Mouse (Mus musculus): ENCODE data around the gene Ppp2r1b. TPM values are rescaled to one million over a fixed set of nuclear protein-coding genes. Genes with fewer than 3 reads are reported as not detected.

Ppp2r1b gene
- 54.3 and 58.9 TPM in 2 replicates for polyA plus RNA-seq (2015; fragmentation: Nextera tagmentation; extraction: Ambion mirVana)

GRCm38 (mm10) chr9:50845081-50845480, at the start of gene Ppp2r1b:
Gene Ppp2r1b, plus strand, starts transcription at chr9:50845301.
- H3K9ac ChIP-seq, result no peak within 1 kb of the TSS
- H3K27me3 ChIP-seq, result no peaks in the 10 kb centered on the region
- no peak for ATAC-seq (ENCODE audit: insufficient number of reproducible peaks, low FRiP score, low TSS enrichment, low read depth)
- peaks cover 9% of the 10 kb centered on the region; the same call in 1 of the 2 replicates for H3K36me3 ChIP-seq
- 85% methylated on average over 3 of the region's 3 CpGs for WGBS
- no peak within 1 kb of the TSS for H3K27ac ChIP-seq (replicated peaks)
- no peak within 1 kb of the TSS for H3K4me2 ChIP-seq (replicated peaks)
- no peak within 1 kb of the TSS for H3K4me3 ChIP-seq (replicated peaks)
- no peaks in the 10 kb centered on the region for H3K9me3 ChIP-seq (replicated peaks)
- H3K4me1 ChIP-seq, result peaks cover 8% of the 10 kb centered on the region

GRCm38 (mm10) chr9:50796776-50797175, 48.3 kb upstream of the Ppp2r1b start:
- Histone ChIP-seq H3K36me3 (peaks cover 46% of the 10 kb centered on the region), H3K4me1 (no peaks in the 10 kb centered on the region)
- WGBS, result 89% methylated on average over 8 of the region's 8 CpGs

GRCm38 (mm10) chr9:50797641-50798040, 47.5 kb upstream of the Ppp2r1b start:
- WGBS, result 93% methylated on average over 7 of the region's 7 CpGs
- Histone ChIP-seq H3K9ac (no peak overlapping the region), H3K4me1 (no peaks in the 10 kb centered on the region), H3K27me3 (no peaks in the 10 kb centered on the region), H3K4me3 (replicated peaks) (no peak overlapping the region), H3K36me3 (peaks cover 45% of the 10 kb centered on the region), H3K4me2 (replicated peaks) (no peak overlapping the region), H3K27ac (replicated peaks) (no peak overlapping the region), H3K9me3 (replicated peaks) (no peaks in the 10 kb centered on the region)
- ATAC-seq (ENCODE audit: insufficient number of reproducible peaks, low FRiP score, low TSS enrichment, low read depth), result no peak

More at GRCm38 (mm10) chr9:50796776-50797175, 48.3 kb upstream of the Ppp2r1b start:
- H3K4me2 ChIP-seq (replicated peaks), result no peak overlapping the region
- no peak for ATAC-seq (ENCODE audit: insufficient number of reproducible peaks, low FRiP score, low TSS enrichment, low read depth)
- H3K4me3 ChIP-seq (replicated peaks), result no peak overlapping the region
- no peaks in the 10 kb centered on the region for H3K27me3 ChIP-seq
- no peak overlapping the region for H3K9ac ChIP-seq
- no peak overlapping the region for H3K27ac ChIP-seq (replicated peaks)
- no peaks in the 10 kb centered on the region for H3K9me3 ChIP-seq (replicated peaks)

- WGBS, result 78% methylated on average over 5 of the region's 5 CpGs
- H3K4me3 ChIP-seq (replicated peaks), result no peak overlapping the region
- no peaks in the 10 kb centered on the region for H3K4me1 ChIP-seq
- ATAC-seq (ENCODE audit: insufficient number of reproducible peaks, low FRiP score, low TSS enrichment, low read depth), result no peak
- H3K27me3 ChIP-seq, result no peaks in the 10 kb centered on the region
- H3K27ac ChIP-seq (replicated peaks), result no peak overlapping the region
- H3K9ac ChIP-seq, result no peak overlapping the region
- no peaks in the 10 kb centered on the region for H3K9me3 ChIP-seq (replicated peaks)
- H3K4me2 ChIP-seq (replicated peaks), result no peak overlapping the region
- peaks cover 49% of the 10 kb centered on the region for H3K36me3 ChIP-seq
These were observed 46.7 kb upstream of the Ppp2r1b start for GRCm38 (mm10) chr9:50798368-50798767.

GRCm38 (mm10) chr9:50800985-50801384, 44.1 kb upstream of the Ppp2r1b start:
- Histone ChIP-seq H3K27ac (replicated peaks) (no peak overlapping the region), H3K9me3 (replicated peaks) (no peaks in the 10 kb centered on the region), H3K36me3 (peaks cover 50% of the 10 kb centered on the region), H3K4me1 (no peaks in the 10 kb centered on the region), H3K9ac (no peak overlapping the region), H3K27me3 (no peaks in the 10 kb centered on the region), H3K4me2 (replicated peaks) (no peak overlapping the region), H3K4me3 (replicated peaks) (no peak overlapping the region)
- WGBS, result 59% methylated on average over 2 of the region's 2 CpGs
- ATAC-seq (ENCODE audit: insufficient number of reproducible peaks, low FRiP score, low TSS enrichment, low read depth), result no peak

- Histone ChIP-seq H3K4me1 (no peaks in the 10 kb centered on the region), H3K9ac (no peak overlapping the region), H3K4me2 (replicated peaks) (no peak overlapping the region), H3K27me3 (no peaks in the 10 kb centered on the region), H3K36me3 (peaks cover 60% of the 10 kb centered on the region), H3K9me3 (replicated peaks) (no peaks in the 10 kb centered on the region), H3K27ac (replicated peaks) (no peak overlapping the region), H3K4me3 (replicated peaks) (no peak overlapping the region)
- 88% methylated on average over 7 of the region's 7 CpGs for WGBS
- ATAC-seq (ENCODE audit: insufficient number of reproducible peaks, low FRiP score, low TSS enrichment, low read depth), result no peak
These were observed 41.9 kb upstream of the Ppp2r1b start for GRCm38 (mm10) chr9:50803055-50803671.

GRCm38 (mm10) chr9:50808471-50808870, 36.6 kb upstream of the Ppp2r1b start:
- Histone ChIP-seq H3K9me3 (replicated peaks) (no peaks in the 10 kb centered on the region), H3K27me3 (no peaks in the 10 kb centered on the region), H3K36me3 (peaks cover 72% of the 10 kb centered on the region), H3K4me3 (replicated peaks) (no peak overlapping the region), H3K4me1 (no peaks in the 10 kb centered on the region), H3K9ac (no peak overlapping the region), H3K4me2 (replicated peaks) (no peak overlapping the region), H3K27ac (replicated peaks) (no peak overlapping the region)
- WGBS, result 91% methylated on average over 6 of the region's 6 CpGs
- no peak for ATAC-seq (ENCODE audit: insufficient number of reproducible peaks, low FRiP score, low TSS enrichment, low read depth)

GRCm38 (mm10) chr9:50809146-50809545, 36.0 kb upstream of the Ppp2r1b start:
- Histone ChIP-seq H3K27ac (replicated peaks) (no peak overlapping the region), H3K4me2 (replicated peaks) (no peak overlapping the region), H3K4me3 (replicated peaks) (no peak overlapping the region), H3K9ac (no peak overlapping the region), H3K36me3 (peaks cover 72% of the 10 kb centered on the region), H3K9me3 (replicated peaks) (no peaks in the 10 kb centered on the region), H3K27me3 (no peaks in the 10 kb centered on the region), H3K4me1 (no peaks in the 10 kb centered on the region)
- no peak for ATAC-seq (ENCODE audit: insufficient number of reproducible peaks, low FRiP score, low TSS enrichment, low read depth)
- WGBS, result 85% methylated on average over 13 of the region's 13 CpGs

- H3K9ac ChIP-seq, result no peak overlapping the region
- WGBS, result 95% methylated on average over 7 of the region's 7 CpGs
- H3K27ac ChIP-seq (replicated peaks), result no peak overlapping the region
- no peak for ATAC-seq (ENCODE audit: insufficient number of reproducible peaks, low FRiP score, low TSS enrichment, low read depth)
- H3K36me3 ChIP-seq, result peaks cover 64% of the 10 kb centered on the region
- H3K4me3 ChIP-seq (replicated peaks), result no peak overlapping the region
- H3K4me1 ChIP-seq, result no peaks in the 10 kb centered on the region
- H3K4me2 ChIP-seq (replicated peaks), result no peak overlapping the region
- no peaks in the 10 kb centered on the region for H3K27me3 ChIP-seq
- H3K9me3 ChIP-seq (replicated peaks), result no peaks in the 10 kb centered on the region
These were observed 33.9 kb upstream of the Ppp2r1b start for GRCm38 (mm10) chr9:50811187-50811586.

- Histone ChIP-seq H3K27ac (replicated peaks) (no peak overlapping the region), H3K4me2 (replicated peaks) (no peak overlapping the region), H3K9me3 (replicated peaks) (no peaks in the 10 kb centered on the region), H3K4me1 (no peaks in the 10 kb centered on the region), H3K27me3 (no peaks in the 10 kb centered on the region), H3K4me3 (replicated peaks) (no peak overlapping the region), H3K36me3 (peaks cover 66% of the 10 kb centered on the region), H3K9ac (no peak overlapping the region)
- 86% methylated on average over 2 of the region's 2 CpGs for WGBS
- no peak for ATAC-seq (ENCODE audit: insufficient number of reproducible peaks, low FRiP score, low TSS enrichment, low read depth)
These were observed 33.4 kb upstream of the Ppp2r1b start for GRCm38 (mm10) chr9:50811746-50812145.

GRCm38 (mm10) chr9:50813796-50814195, 31.3 kb upstream of the Ppp2r1b start:
- no peak overlapping the region for H3K4me2 ChIP-seq (replicated peaks)
- no peaks in the 10 kb centered on the region for H3K9me3 ChIP-seq (replicated peaks)
- H3K27me3 ChIP-seq, result no peaks in the 10 kb centered on the region
- H3K9ac ChIP-seq, result no peak overlapping the region
- peaks cover 64% of the 10 kb centered on the region for H3K36me3 ChIP-seq
- 89% methylated on average over 5 of the region's 5 CpGs for WGBS
- H3K4me1 ChIP-seq, result no peaks in the 10 kb centered on the region
- no peak for ATAC-seq (ENCODE audit: insufficient number of reproducible peaks, low FRiP score, low TSS enrichment, low read depth)
- H3K27ac ChIP-seq (replicated peaks), result no peak overlapping the region
- H3K4me3 ChIP-seq (replicated peaks), result no peak overlapping the region

GRCm38 (mm10) chr9:50815666-50816065, 29.4 kb upstream of the Ppp2r1b start:
- ATAC-seq (ENCODE audit: insufficient number of reproducible peaks, low FRiP score, low TSS enrichment, low read depth), result no peak
- Histone ChIP-seq H3K27ac (replicated peaks) (no peak overlapping the region), H3K36me3 (peaks cover 52% of the 10 kb centered on the region)

More at GRCm38 (mm10) chr9:50815666-50816065, 29.4 kb upstream of the Ppp2r1b start:
- H3K9me3 ChIP-seq (replicated peaks), result no peaks in the 10 kb centered on the region
- 94% methylated on average over 4 of the region's 4 CpGs for WGBS
- H3K9ac ChIP-seq, result no peak overlapping the region
- no peak overlapping the region for H3K4me3 ChIP-seq (replicated peaks)
- no peaks in the 10 kb centered on the region for H3K4me1 ChIP-seq
- H3K4me2 ChIP-seq (replicated peaks), result no peak overlapping the region
- no peaks in the 10 kb centered on the region for H3K27me3 ChIP-seq

Measured in embryonic facial prominence, embryonic 15.5 days (tissue).